Mouse (Mus musculus) thymus, adult 2 months (tissue): Measurements from ENCODE around the gene Dcaf10.

Experiments
- CTCF ChIP-seq: fragments of 200-500 bp; IDR thresholded peaks from 2 replicates; pipeline ENCODE4 v1.5.1; 2012; ENCODE audit warnings: mild to moderate bottlenecking, control low read depth, low read length, moderate library complexity, borderline replicate concordance; ENCODE audit not compliant: control insufficient read depth, poor library complexity, insufficient read depth; ENCODE audit errors: extremely low read depth
- POLR2A ChIP-seq: fragments of 200-500 bp; IDR thresholded peaks from 2 replicates; pipeline ENCODE4 v1.6.1; 2012; ENCODE audit warnings: mild to moderate bottlenecking, low read length, control low read depth, moderate library complexity; ENCODE audit not compliant: control insufficient read depth, poor library complexity, insufficient read depth; ENCODE audit errors: extremely low read depth

DNA sequence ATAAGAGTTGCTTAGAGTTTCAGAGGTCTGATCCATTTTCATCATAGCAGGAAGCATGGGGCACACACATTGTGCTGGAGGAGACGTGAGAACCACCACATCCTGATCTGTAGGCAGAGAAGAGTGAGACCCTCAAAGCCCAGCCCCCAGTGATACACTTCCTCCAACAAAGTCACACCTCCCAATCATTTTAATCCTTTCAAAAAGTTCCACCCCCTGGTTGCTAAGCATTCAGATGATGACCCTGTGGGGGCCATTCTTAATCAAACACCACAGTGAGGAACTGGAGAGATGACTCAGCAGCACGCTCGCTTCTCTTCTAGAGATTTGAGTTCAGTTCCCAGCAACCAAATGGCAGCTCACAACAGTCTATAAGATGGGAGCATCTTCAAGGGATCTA is 9.4 kb upstream of the Dcaf10 start:
- TF ChIP-seq CTCF (no peak), POLR2A (no peak)
